Mouse (Mus musculus) liver, embryonic 11.5 days (tissue): Measurements from ENCODE around the gene Kcnn1. TPM values are rescaled to one million over a fixed set of nuclear protein-coding genes. Genes with fewer than 3 reads are reported as not detected.

Experiments used
- microRNA-seq: library from miRNA; unstranded; fragments of <30 nt; microRNA quantifications from one replicate; pipeline ENCODE4, GENCODE M21; 2017; ENCODE audit warnings: borderline number of aligned reads
- polyA plus RNA-seq: library from polyadenylated mRNA; unstranded; fragments of >200 nt; fragmentation: Nextera tagmentation; extraction: Ambion mirVana; gene quantifications from 2 replicates; pipeline ENCODE4 v1.2.1, GENCODE M21; 2014

Gene Kcnn1
- polyA plus RNA-seq, 1 experiment from 2014 or later, result 0.47 TPM

Small RNA genes lying within 50 kb of the gene (microRNA-seq; reads per million reads assigned to microRNA genes)
- 1.1 reads per million for gene Mir7067
- 1.8 reads per million for gene Mir7240

Other genes starting within 250 kb of the Kcnn1 start
- 4.5 and 5.3 TPM in 2 replicates for gene Lrrc25, start 247.1 kb downstream of the Kcnn1 start, polyA plus RNA-seq
- 4.2 and 4.9 TPM in 2 replicates for gene Gdf15, start 230.8 kb downstream of the Kcnn1 start, polyA plus RNA-seq
- gene Pgpep1, start 202.9 kb downstream of the Kcnn1 start, polyA plus RNA-seq, result 33.7 and 34.6 TPM in 2 replicates
- 342 and 357 TPM in 2 replicates for gene Lsm4, start 190.0 kb downstream of the Kcnn1 start, polyA plus RNA-seq
- gene Jund, start 164.3 kb downstream of the Kcnn1 start, polyA plus RNA-seq, result 43.0 and 47.2 TPM in 2 replicates
- not detected in 2 replicates for gene Iqcn, start 159.8 kb downstream of the Kcnn1 start, polyA plus RNA-seq
- gene Gm3336, start 144.7 kb downstream of the Kcnn1 start, polyA plus RNA-seq, result 0.15 TPM in 1 of 2 replicates, not detected in the other
- gene Pde4c, start 139.5 kb downstream of the Kcnn1 start, polyA plus RNA-seq, result 0.83 and 1.3 TPM in 2 replicates
- gene Rab3a, start 108.6 kb downstream of the Kcnn1 start, polyA plus RNA-seq, result 6.3 and 6.9 TPM in 2 replicates
- gene Mpv17l2, start 102.3 kb downstream of the Kcnn1 start, polyA plus RNA-seq, result 67.7 and 76.4 TPM in 2 replicates
- gene Pik3r2, start 86.5 kb downstream of the Kcnn1 start, polyA plus RNA-seq, result 41.5 and 44.6 TPM in 2 replicates
- gene Mast3, start 58.2 kb downstream of the Kcnn1 start, polyA plus RNA-seq, result 18.2 and 19.3 TPM in 2 replicates
- 0.10 and 0.25 TPM in 2 replicates for gene Il12rb1, start 54.8 kb downstream of the Kcnn1 start, polyA plus RNA-seq
- gene Arrdc2, start 23.5 kb downstream of the Kcnn1 start, polyA plus RNA-seq, result 13.4 and 14.5 TPM in 2 replicates
- gene Ccdc124, start 10.7 kb upstream of the Kcnn1 start, polyA plus RNA-seq, result 110 and 112 TPM in 2 replicates
- gene Slc5a5, start 29.5 kb upstream of the Kcnn1 start, polyA plus RNA-seq, result 0.18 and 0.34 TPM in 2 replicates
- 3,876 and 4,144 TPM in 2 replicates for gene Rpl18a, start 34.2 kb upstream of the Kcnn1 start, polyA plus RNA-seq
- 48.7 and 49.0 TPM in 2 replicates for gene Map1s, start 42.7 kb upstream of the Kcnn1 start, polyA plus RNA-seq